9 mouse cellular contexts compared by ENCODE assay signal in the genomic region with DNA sequence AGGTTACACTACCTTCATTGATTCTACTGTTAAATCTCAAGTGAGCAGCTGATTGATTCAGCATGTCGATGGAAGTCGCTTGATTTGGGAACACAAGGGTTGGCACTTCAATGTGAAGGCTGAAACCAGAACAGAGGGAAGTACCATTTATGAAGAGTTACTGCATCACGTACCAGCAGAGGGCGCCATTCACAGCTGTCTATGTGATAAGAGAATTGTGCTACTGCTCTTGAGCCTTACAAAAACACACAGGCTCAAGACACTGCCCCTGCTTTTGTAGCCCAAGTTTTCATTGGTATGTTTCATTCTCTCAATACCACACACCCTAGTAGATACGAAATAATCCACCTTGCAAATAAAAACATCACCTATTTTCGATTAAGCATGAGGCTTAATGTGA.
DNase-seq lines count a peak whose midpoint lies in the region; ATAC-seq and TF ChIP-seq lines count a peak whose summit lies in the region.
"Had no signal": no experiment of that assay in that cellular context is flagged by ENCODE, and none has a peak within 500 bp of the region (broad histone marks: within the 10 kb centered on the region; RNA-seq: fewer than 3 reads in every experiment).

No protein-coding gene starts in this region.

- DNase-seq in intestine, embryonic 14.5 days (ENCODE audit: low spot score): peak; percentile 65
- DNase-seq in adrenal gland, postnatal 25 days: peak; percentile 78
- DNase-seq in embryonic facial prominence, embryonic 14.5 days (ENCODE audit: low spot score): peak; percentile 74
- peak; percentile 79 for DNase-seq in kidney, postnatal 0 days (ENCODE audit: low spot score)
- peak; percentile 58 for DNase-seq in liver, adult 2 months (ENCODE audit: extremely low read depth, low read depth, low spot score)
- DNase-seq in right cerebral cortex, postnatal 25 days: peak; percentile 45
- DNase-seq in T-cell, adult 2 months (ENCODE audit: low spot score): no peak
- DNase-seq: liver, embryonic 13.5 days had no signal

- no peaks in the 10 kb centered on the region for H3K27me3 ChIP-seq in intestine, embryonic 14.5 days (replicated peaks; ENCODE audit: control insufficient read depth, insufficient read depth, low read length)
- H3K27me3 ChIP-seq in intestine, embryonic 16.5 days (replicated peaks; ENCODE audit: control insufficient read depth, insufficient read depth, low read length): no peaks in the 10 kb centered on the region
- no peaks in the 10 kb centered on the region for H3K27me3 ChIP-seq in embryonic facial prominence, embryonic 14.5 days (replicated peaks; ENCODE audit: control insufficient read depth, insufficient read depth, low read length)
- no peaks in the 10 kb centered on the region for H3K27me3 ChIP-seq in kidney, postnatal 0 days (ENCODE audit: insufficient read depth, low read length)
- no peaks in the 10 kb centered on the region for H3K27me3 ChIP-seq in liver, adult 2 months (ENCODE audit: control insufficient read depth, insufficient read depth, low read length)
- H3K27me3 ChIP-seq: liver, embryonic 13.5 days had no signal

- H3K9me3 ChIP-seq in intestine, embryonic 14.5 days (ENCODE audit: control insufficient read depth, low read length): no peaks in the 10 kb centered on the region
- no peaks in the 10 kb centered on the region for H3K9me3 ChIP-seq in intestine, embryonic 16.5 days (ENCODE audit: control insufficient read depth, low read length)
- no peaks in the 10 kb centered on the region for H3K9me3 ChIP-seq in embryonic facial prominence, embryonic 14.5 days (ENCODE audit: control insufficient read depth, low read length)
- H3K9me3 ChIP-seq in kidney, postnatal 0 days (replicated peaks; ENCODE audit: low read length): no peaks in the 10 kb centered on the region
- H3K9me3 ChIP-seq: liver, embryonic 13.5 days had no signal

- H3K79me2 ChIP-seq in liver, adult 2 months (ENCODE audit: control insufficient read depth, insufficient read depth, low read length): no peaks in the 10 kb centered on the region

- peak; percentile 78 for TF ChIP-seq CTCF in kidney, postnatal 0 days (IDR thresholded peaks at IDR 0.05; ENCODE audit: low read depth)
- TF ChIP-seq CTCF in liver, adult 2 months (IDR thresholded peaks at IDR 0.05; ENCODE audit: low read depth, low read length): peak; percentile 31

- 39% methylated on average over 6 of the region's 6 CpGs for WGBS in intestine, embryonic 14.5 days
- WGBS in intestine, embryonic 16.5 days: 39% methylated on average over 6 of the region's 6 CpGs
- WGBS in embryonic facial prominence, embryonic 14.5 days: 40% methylated on average over 6 of the region's 6 CpGs
- 39% methylated on average over 6 of the region's 6 CpGs for WGBS in kidney, postnatal 0 days
- WGBS in liver, adult 2 months: 29% methylated on average over 6 of the region's 6 CpGs

- ATAC-seq in intestine, embryonic 14.5 days (replicated peaks; ENCODE audit: low FRiP score, low TSS enrichment, low read depth): no peak
- no peak for ATAC-seq in intestine, embryonic 16.5 days
- no peak for ATAC-seq in embryonic facial prominence, embryonic 14.5 days (ENCODE audit: low read depth)
- no peak for ATAC-seq in kidney, postnatal 0 days (replicated peaks; ENCODE audit: low FRiP score, low read depth)

- H3K36me3 ChIP-seq in intestine, embryonic 14.5 days (ENCODE audit: control insufficient read depth, insufficient read depth, low read length): no peaks in the 10 kb centered on the region
- H3K36me3 ChIP-seq in intestine, embryonic 16.5 days (ENCODE audit: control insufficient read depth, insufficient read depth, low read length): no peaks in the 10 kb centered on the region
- H3K36me3 ChIP-seq in embryonic facial prominence, embryonic 14.5 days (ENCODE audit: control insufficient read depth, insufficient read depth, low read length): no peaks in the 10 kb centered on the region
- H3K36me3 ChIP-seq in kidney, postnatal 0 days (ENCODE audit: insufficient read depth, low read length): no peaks in the 10 kb centered on the region
- H3K36me3 ChIP-seq in liver, adult 2 months (ENCODE audit: control insufficient read depth, insufficient read depth, low read length): no peaks in the 10 kb centered on the region
- H3K36me3 ChIP-seq: liver, embryonic 13.5 days had no signal

- no peaks in the 10 kb centered on the region for H3K4me1 ChIP-seq in intestine, embryonic 14.5 days (replicated peaks; ENCODE audit: control insufficient read depth, insufficient read depth, low read length)
- H3K4me1 ChIP-seq in intestine, embryonic 16.5 days (ENCODE audit: control insufficient read depth, insufficient read depth, low read length): no peaks in the 10 kb centered on the region
- no peaks in the 10 kb centered on the region for H3K4me1 ChIP-seq in embryonic facial prominence, embryonic 14.5 days (ENCODE audit: control insufficient read depth, insufficient read depth, low read length)
- H3K4me1 ChIP-seq in kidney, postnatal 0 days (replicated peaks; ENCODE audit: insufficient read depth, low read length): no peaks in the 10 kb centered on the region
- H3K4me1 ChIP-seq in liver, adult 2 months (ENCODE audit: control insufficient read depth, insufficient read depth, low read length): no peaks in the 10 kb centered on the region
- H3K4me1 ChIP-seq: liver, embryonic 13.5 days had no signal

- H3K9ac ChIP-seq in intestine, embryonic 14.5 days (ENCODE audit: low read length): no peak overlapping the region
- H3K9ac ChIP-seq in intestine, embryonic 16.5 days (ENCODE audit: low read depth, low read length): no peak overlapping the region
- no peak overlapping the region for H3K9ac ChIP-seq in embryonic facial prominence, embryonic 14.5 days (ENCODE audit: low read depth, low read length)
- no peak overlapping the region for H3K9ac ChIP-seq in kidney, postnatal 0 days (ENCODE audit: low read depth, low read length)
- no peak overlapping the region for H3K9ac ChIP-seq in liver, adult 2 months (ENCODE audit: low read depth, low read length)
- H3K9ac ChIP-seq: liver, embryonic 13.5 days had no signal

- TF ChIP-seq POLR2A in liver, adult 2 months (IDR thresholded peaks at IDR 0.05; ENCODE audit: extremely low read depth, insufficient read depth, low read length): no peak

- no peak overlapping the region for H3K4me2 ChIP-seq in intestine, embryonic 14.5 days (ENCODE audit: low read length)
- H3K4me2 ChIP-seq in intestine, embryonic 16.5 days (ENCODE audit: low read depth, low read length): no peak overlapping the region
- H3K4me2 ChIP-seq in embryonic facial prominence, embryonic 14.5 days (ENCODE audit: low read depth, low read length): no peak overlapping the region
- H3K4me2 ChIP-seq in kidney, postnatal 0 days (ENCODE audit: low read length): no peak overlapping the region
- H3K4me2 ChIP-seq: liver, embryonic 13.5 days had no signal

- H3K4me3 ChIP-seq in intestine, embryonic 14.5 days (ENCODE audit: low read depth, low read length): no peak overlapping the region
- no peak overlapping the region for H3K4me3 ChIP-seq in intestine, embryonic 16.5 days (ENCODE audit: low read length)
- no peak overlapping the region for H3K4me3 ChIP-seq in embryonic facial prominence, embryonic 14.5 days (ENCODE audit: low read depth, low read length)
- no peak overlapping the region for H3K4me3 ChIP-seq in kidney, postnatal 0 days (replicated peaks; ENCODE audit: low read depth, low read length)
- no peak overlapping the region for H3K4me3 ChIP-seq in liver, adult 2 months (ENCODE audit: insufficient read depth, low read depth, low read length)
- H3K4me3 ChIP-seq: liver, embryonic 13.5 days had no signal

- H3K27ac ChIP-seq in intestine, embryonic 14.5 days (ENCODE audit: low read depth): no peak overlapping the region
- H3K27ac ChIP-seq in intestine, embryonic 16.5 days (ENCODE audit: low read length): no peak overlapping the region
- H3K27ac ChIP-seq in embryonic facial prominence, embryonic 14.5 days (replicated peaks; ENCODE audit: low read depth, low read length): no peak overlapping the region
- no peak overlapping the region for H3K27ac ChIP-seq in kidney, postnatal 0 days
- H3K27ac ChIP-seq in liver, adult 2 months (replicated peaks; ENCODE audit: insufficient read depth, low read depth, low read length): no peak overlapping the region
- H3K27ac ChIP-seq: liver, embryonic 13.5 days had no signal
